Mouse (Mus musculus): ENCODE measurements around the gene Actn4. TPM values are rescaled to one million over a fixed set of nuclear protein-coding genes. Genes with fewer than 3 reads are reported as not detected.

The Actn4 gene
- polyA plus RNA-seq, 1 experiment from 2014 or later, result 175 TPM

DNA sequence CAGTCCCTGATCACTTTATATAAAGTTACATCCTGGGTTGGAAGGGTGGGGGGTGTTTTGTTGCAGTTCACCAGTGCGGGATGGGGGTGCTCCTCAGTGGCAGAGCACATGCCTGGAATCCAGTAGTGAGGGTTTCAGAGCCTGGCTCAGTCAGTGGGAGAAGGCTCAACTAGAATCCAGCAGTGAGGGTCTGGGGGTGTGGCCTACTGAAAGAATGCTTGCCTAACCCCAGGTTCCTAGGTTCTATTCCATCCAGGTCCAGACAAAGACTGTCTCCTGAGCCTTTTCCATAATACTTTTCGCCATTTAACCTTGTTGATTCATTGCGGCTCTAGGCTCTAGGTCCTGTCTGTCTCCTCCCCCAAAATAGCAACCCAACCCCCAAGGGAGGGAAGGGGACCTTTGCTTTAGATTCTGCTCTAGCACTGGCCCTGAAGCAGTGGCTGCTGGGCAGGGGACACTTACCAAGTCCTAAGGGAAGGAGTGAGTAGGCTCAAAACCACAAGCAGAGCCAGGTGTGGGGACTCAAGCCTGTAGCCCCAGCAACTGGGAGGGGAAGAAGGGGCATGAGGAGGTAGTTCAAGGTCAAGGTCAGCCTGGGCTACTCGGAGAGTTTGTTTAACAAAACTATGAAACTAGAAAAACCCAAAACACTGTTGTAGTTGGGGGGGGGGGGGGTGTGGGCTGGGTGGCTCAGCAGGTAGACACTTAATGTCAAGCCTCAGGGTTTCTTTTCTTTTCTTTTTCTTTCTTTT is 4.8 kb upstream of the Actn4 start:
- H3K36me3 ChIP-seq, result peaks cover 23% of the 10 kb centered on the region
- no peak for ATAC-seq (ENCODE audit: low FRiP score, low read depth)
- H3K4me1 ChIP-seq, result no peaks in the 10 kb centered on the region
- no peaks in the 10 kb centered on the region for H3K27me3 ChIP-seq
- no peak overlapping the region for H3K4me2 ChIP-seq (replicated peaks)
- H3K4me3 ChIP-seq, result no peak overlapping the region
- H3K9me3 ChIP-seq, result no peaks in the 10 kb centered on the region
- 67% methylated on average over 4 of the region's 4 CpGs for whole genome bisulfite sequencing
- no peak overlapping the region for H3K27ac ChIP-seq (replicated peaks)
- no peak overlapping the region for H3K9ac ChIP-seq (replicated peaks)

DNA sequence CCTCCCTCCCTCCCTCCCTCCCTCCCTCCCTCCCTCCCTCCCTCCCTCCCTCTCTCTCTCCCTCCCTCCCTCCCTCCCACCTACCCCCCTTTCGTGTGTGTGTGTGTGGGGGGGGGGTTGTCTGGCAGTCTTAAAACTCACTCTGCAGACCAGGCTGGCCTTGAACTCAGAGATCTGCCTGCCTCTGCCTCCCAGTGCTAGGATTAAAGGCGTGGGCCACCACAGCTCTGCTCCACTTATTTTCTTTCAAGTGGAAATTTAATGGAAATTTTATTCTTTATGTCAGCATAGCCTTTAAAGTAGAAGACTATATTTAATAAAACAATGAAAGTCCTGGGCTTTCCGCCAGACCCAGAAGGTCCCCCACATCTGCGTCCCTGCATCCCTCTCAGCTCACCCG is 4.0 kb upstream of the Actn4 start:
- peaks cover 3% of the 10 kb centered on the region for H3K4me1 ChIP-seq
- no peak overlapping the region for H3K4me2 ChIP-seq (replicated peaks)
- no peak overlapping the region for H3K27ac ChIP-seq (replicated peaks)
- no peaks in the 10 kb centered on the region for H3K9me3 ChIP-seq
- WGBS, result 88% methylated on average over 4 of the region's 5 CpGs
- H3K27me3 ChIP-seq, result no peaks in the 10 kb centered on the region
- H3K36me3 ChIP-seq, result peaks cover 15% of the 10 kb centered on the region
- ATAC-seq (ENCODE audit: low FRiP score, low read depth), result no peak
- no peak overlapping the region for H3K9ac ChIP-seq (replicated peaks)
- no peak overlapping the region for H3K4me3 ChIP-seq

GRCm38 (mm10) chr7:28965346-28965840 is 3.3 kb upstream of the Actn4 start:
- Histone ChIP-seq H3K9ac (replicated peaks) (no peak overlapping the region), H3K27me3 (no peaks in the 10 kb centered on the region), H3K4me1 (peaks cover 11% of the 10 kb centered on the region), H3K27ac (replicated peaks) (no peak overlapping the region), H3K9me3 (no peaks in the 10 kb centered on the region), H3K36me3 (peaks cover 8% of the 10 kb centered on the region), H3K4me2 (replicated peaks) (no peak overlapping the region), H3K4me3 (no peak overlapping the region)
- ATAC-seq (ENCODE audit: low FRiP score, low read depth), result no peak
- 74% methylated on average over 5 of the region's 5 CpGs for WGBS

DNA sequence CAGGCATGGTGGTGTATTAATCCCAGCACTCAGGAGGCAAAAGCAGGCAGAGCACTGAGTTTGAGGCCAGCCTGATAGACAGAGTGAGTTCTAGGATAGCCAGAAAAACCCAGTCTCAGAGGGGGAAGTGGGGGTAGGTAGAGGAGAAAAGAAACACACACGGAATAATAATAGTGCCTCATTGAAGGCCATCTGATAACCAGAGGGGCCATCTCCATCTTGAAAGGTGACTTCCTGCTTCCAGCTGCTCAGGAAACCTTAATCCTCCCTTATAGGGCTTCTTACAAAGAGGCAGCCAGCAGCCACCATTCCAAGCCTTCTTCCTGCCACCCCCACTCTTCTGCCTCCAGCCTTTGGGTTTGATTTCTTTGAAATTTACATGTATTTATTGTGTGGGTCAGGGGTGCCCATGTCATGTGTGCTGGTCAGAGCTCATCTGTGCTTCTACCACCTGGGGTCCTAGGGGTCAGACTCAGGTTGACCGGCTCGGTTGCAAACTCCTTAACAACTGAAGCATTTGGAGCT is 1.3 kb upstream of the Actn4 start:
- Histone ChIP-seq H3K9ac (replicated peaks) (no peak overlapping the region), H3K4me1 (peaks cover 30% of the 10 kb centered on the region), H3K27ac (replicated peaks) (no peak overlapping the region), H3K4me2 (replicated peaks) (no peak overlapping the region), H3K4me3 (no peak overlapping the region), H3K36me3 (no peaks in the 10 kb centered on the region), H3K27me3 (no peaks in the 10 kb centered on the region), H3K9me3 (no peaks in the 10 kb centered on the region)
- 78% methylated on average over 3 of the region's 3 CpGs for WGBS
- ATAC-seq (ENCODE audit: low FRiP score, low read depth), result no peak

DNA sequence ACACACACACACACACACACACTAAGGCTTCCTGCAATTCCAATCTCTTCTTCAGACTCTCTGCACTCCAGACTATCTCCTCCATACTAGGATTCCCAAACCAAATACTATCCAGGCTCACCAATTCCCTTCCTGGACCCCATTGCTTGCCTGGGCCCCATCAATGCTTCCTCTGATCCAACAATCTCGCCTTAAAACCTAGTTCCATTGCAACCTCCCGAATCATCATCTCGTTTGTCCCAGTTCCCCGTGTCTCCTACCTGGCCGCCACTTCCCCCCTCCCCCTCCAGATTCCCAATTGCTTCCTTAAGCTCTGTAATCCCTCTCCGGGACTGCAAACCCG is 585 bp downstream of the Actn4 start:
- 1% methylated on average over 7 of the region's 7 CpGs for WGBS
- Histone ChIP-seq H3K27ac (replicated peaks) (peak overlapping the region; percentile 86), H3K9me3 (no peaks in the 10 kb centered on the region), H3K27me3 (no peaks in the 10 kb centered on the region), H3K4me2 (replicated peaks) (peak overlapping the region; percentile 90), H3K36me3 (no peaks in the 10 kb centered on the region), H3K9ac (replicated peaks) (peak overlapping the region; percentile 91), H3K4me3 (peak overlapping the region; percentile 98), H3K4me1 (peaks cover 30% of the 10 kb centered on the region)
- ATAC-seq (ENCODE audit: low FRiP score, low read depth), result no peak

DNA sequence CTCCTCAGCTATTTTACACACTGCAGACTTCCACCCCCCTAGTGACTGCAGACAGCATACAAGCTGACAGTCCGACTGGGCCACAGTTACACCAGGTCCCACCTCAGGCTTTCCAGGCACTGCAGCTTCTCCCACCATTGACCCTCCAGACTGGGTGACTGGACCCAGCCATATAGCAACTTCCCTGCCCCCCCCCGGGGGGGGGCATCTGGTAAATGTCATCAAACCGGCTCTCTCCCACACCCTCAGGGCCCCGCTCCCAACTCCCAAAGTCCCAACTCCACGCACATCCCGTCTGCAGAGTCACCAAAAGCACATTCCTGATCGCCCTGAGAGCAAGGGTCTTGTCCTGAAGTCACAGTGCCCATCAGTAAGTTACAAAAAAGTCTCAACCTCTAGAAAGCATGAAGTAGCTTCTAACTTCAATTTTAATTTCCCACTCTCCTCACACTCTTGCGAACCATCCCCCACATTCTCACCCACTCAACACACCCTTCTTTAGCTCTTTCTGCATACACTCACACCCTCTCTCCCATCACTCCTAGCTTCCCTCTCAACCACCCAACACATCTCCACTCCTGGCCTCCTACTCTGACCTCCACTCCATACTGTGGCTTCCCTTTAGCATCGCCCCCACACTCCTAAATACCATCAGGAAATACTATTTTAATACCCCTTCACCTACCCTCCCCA is 1.6 kb downstream of the Actn4 start:
- H3K27me3 ChIP-seq, result no peaks in the 10 kb centered on the region
- no peak overlapping the region for H3K27ac ChIP-seq (replicated peaks)
- 34% methylated on average over 9 of the region's 9 CpGs for WGBS
- peak overlapping the region; percentile 91 for H3K9ac ChIP-seq (replicated peaks)
- no peak for ATAC-seq (ENCODE audit: low FRiP score, low read depth)
- H3K9me3 ChIP-seq, result no peaks in the 10 kb centered on the region
- peak overlapping the region; percentile 98 for H3K4me3 ChIP-seq
- H3K4me1 ChIP-seq, result peaks cover 33% of the 10 kb centered on the region
- no peaks in the 10 kb centered on the region for H3K36me3 ChIP-seq
- H3K4me2 ChIP-seq (replicated peaks), result peak overlapping the region; percentile 90

DNA sequence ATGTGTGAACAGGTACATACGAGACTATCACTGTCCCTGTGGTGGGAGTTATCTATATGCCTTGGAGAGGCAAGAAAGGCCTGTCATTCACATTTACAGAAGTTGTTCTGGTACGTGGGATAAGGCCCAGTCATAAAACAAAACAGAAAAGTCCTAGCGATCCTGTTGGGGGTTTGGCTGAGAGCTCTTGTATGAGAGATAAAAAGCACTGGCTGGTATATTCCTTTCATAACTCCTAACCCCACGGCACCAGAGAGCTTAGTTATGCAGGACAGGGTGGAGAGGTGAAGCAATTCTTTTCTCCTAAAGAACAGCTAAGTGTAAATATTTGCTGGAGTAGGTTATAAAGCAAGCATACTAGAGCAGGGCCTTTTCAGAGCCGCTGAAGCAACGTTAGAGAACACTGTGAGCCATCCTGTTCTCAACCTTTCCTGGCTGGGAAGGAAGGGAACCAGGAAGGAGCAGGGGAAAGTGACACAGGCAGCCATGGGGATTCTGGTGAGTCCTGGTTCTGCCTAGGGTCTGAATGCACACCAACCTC is 2.6 kb downstream of the Actn4 start:
- WGBS, result 51% methylated on average over 6 of the region's 6 CpGs
- no peaks in the 10 kb centered on the region for H3K36me3 ChIP-seq
- no peaks in the 10 kb centered on the region for H3K27me3 ChIP-seq
- peak overlapping the region; percentile 90 for H3K4me2 ChIP-seq (replicated peaks)
- H3K27ac ChIP-seq (replicated peaks), result no peak overlapping the region
- H3K9me3 ChIP-seq, result no peaks in the 10 kb centered on the region
- H3K4me3 ChIP-seq, result peak overlapping the region; percentile 98; the same call in 1 of the 2 replicates
- H3K4me1 ChIP-seq, result peaks cover 42% of the 10 kb centered on the region
- no peak for ATAC-seq (ENCODE audit: low FRiP score, low read depth)
- peak overlapping the region; percentile 91 for H3K9ac ChIP-seq (replicated peaks)

DNA sequence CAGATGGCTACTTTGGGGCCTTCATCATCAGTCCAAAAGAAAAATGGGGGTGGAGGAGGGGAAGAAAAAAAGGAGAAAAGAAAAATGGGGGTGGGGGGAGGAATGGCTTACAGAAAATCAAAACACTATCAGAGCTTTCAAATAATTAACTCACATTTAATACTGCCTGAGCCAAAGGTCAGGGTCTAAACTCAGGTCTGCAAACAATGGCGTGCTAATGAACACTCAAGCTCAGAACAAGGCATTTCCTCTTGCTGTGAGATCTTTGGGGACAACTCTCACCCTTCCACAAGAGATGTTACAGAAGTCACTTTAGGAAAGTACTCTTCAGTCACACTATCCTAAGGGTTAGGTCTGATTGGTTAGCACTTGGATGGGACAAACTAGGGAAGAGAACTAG is 3.4 kb downstream of the Actn4 start:
- ATAC-seq (ENCODE audit: low FRiP score, low read depth), result no peak
- H3K36me3 ChIP-seq, result no peaks in the 10 kb centered on the region
- H3K9ac ChIP-seq (replicated peaks), result no peak overlapping the region
- H3K27me3 ChIP-seq, result no peaks in the 10 kb centered on the region
- WGBS, result 58% methylated on average over 1 of the region's 1 CpGs
- H3K27ac ChIP-seq (replicated peaks), result no peak overlapping the region
- peak overlapping the region; percentile 90; the same call in 1 of the 2 replicates for H3K4me2 ChIP-seq (replicated peaks)
- H3K4me3 ChIP-seq, result no peak overlapping the region
- peaks cover 46% of the 10 kb centered on the region for H3K4me1 ChIP-seq
- H3K9me3 ChIP-seq, result no peaks in the 10 kb centered on the region

GRCm38 (mm10) chr7:28957997-28958725 is 4.0 kb downstream of the Actn4 start:
- Histone ChIP-seq H3K4me2 (replicated peaks) (no peak overlapping the region), H3K9ac (replicated peaks) (no peak overlapping the region), H3K9me3 (no peaks in the 10 kb centered on the region), H3K4me3 (no peak overlapping the region), H3K27me3 (no peaks in the 10 kb centered on the region), H3K4me1 (peaks cover 52% of the 10 kb centered on the region), H3K36me3 (no peaks in the 10 kb centered on the region), H3K27ac (replicated peaks) (no peak overlapping the region)
- WGBS, result 58% methylated on average over 1 of the region's 1 CpGs
- ATAC-seq (ENCODE audit: low FRiP score, low read depth), result no peak

DNA sequence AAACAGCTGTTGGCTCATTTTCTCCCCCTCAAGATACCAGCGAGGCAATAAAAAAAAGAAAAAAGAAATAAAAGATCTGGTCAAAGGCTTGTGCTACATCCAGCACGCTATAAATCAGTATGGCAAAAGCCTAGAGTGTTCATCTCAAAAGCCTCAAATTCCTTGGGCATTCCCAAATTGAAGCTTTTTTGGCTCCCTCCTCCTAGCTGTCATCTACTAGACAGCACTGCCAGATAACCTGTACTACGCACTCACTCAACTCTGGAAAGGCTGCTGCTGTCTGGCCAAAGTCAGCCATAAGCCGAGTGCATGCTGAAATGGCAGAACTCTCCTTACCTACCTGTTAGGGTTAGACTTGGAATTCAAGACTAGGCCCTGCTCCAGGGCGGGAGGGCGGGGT is 4.9 kb downstream of the Actn4 start:
- H3K27me3 ChIP-seq, result no peaks in the 10 kb centered on the region
- H3K9ac ChIP-seq (replicated peaks), result no peak overlapping the region
- H3K27ac ChIP-seq (replicated peaks), result no peak overlapping the region
- ATAC-seq (ENCODE audit: low FRiP score, low read depth), result no peak
- H3K36me3 ChIP-seq, result no peaks in the 10 kb centered on the region
- H3K4me2 ChIP-seq (replicated peaks), result no peak overlapping the region
- no peaks in the 10 kb centered on the region for H3K9me3 ChIP-seq
- 92% methylated on average over 6 of the region's 6 CpGs for WGBS
- peaks cover 59% of the 10 kb centered on the region for H3K4me1 ChIP-seq
- H3K4me3 ChIP-seq, result no peak overlapping the region

- Histone ChIP-seq H3K4me1 (peaks cover 62% of the 10 kb centered on the region), H3K4me2 (replicated peaks) (no peak overlapping the region), H3K27ac (replicated peaks) (no peak overlapping the region), H3K4me3 (no peak overlapping the region), H3K9ac (replicated peaks) (no peak overlapping the region), H3K27me3 (no peaks in the 10 kb centered on the region), H3K9me3 (no peaks in the 10 kb centered on the region), H3K36me3 (no peaks in the 10 kb centered on the region)
- 98% methylated on average over 1 of the region's 1 CpGs for WGBS
- ATAC-seq (ENCODE audit: low FRiP score, low read depth), result no peak
Measured at GRCm38 (mm10) chr7:28956270-28956669, 5.9 kb downstream of the Actn4 start.
